Mouse (Mus musculus) cortical plate, adult 2 months (tissue): ENCODE data around the gene Pakap.

ENCODE experiments used
- CTCF ChIP-seq: fragments of 200-500 bp; IDR thresholded peaks from 2 replicates; pipeline ENCODE4 v1.5.1; 2011; ENCODE audit warnings: mild to moderate bottlenecking, control low read depth, low read length; ENCODE audit not compliant: insufficient read depth; ENCODE audit errors: extremely low read depth
- POLR2A ChIP-seq: fragments of 200-500 bp; IDR thresholded peaks from 2 replicates; pipeline ENCODE4 v1.6.1; 2011; ENCODE audit warnings: mild to moderate bottlenecking, low read length, control low read depth; ENCODE audit not compliant: insufficient read depth; ENCODE audit errors: extremely low read depth

DNA sequence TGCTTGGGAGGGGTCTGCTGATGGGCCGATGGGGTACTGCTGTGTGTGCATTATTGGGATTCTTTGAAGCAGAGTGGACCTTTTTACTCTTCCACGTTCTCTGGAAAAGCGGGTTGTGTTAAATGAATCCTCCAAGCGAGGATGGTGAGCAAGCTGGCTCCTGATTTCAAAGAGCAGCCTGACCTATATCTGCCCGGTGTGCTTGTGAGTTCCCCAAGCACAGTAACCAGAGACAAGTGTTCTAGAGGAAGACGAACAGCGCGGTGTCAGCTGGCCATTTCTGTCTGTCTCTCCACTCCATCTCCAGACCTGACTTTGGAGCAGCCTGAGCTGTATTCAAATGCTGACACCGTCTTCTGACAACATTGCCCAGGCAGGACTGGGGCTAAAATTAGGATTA is 71.0 kb downstream of the Pakap start:
- TF ChIP-seq CTCF, result no peak
- TF ChIP-seq POLR2A, result no peak
